Mouse (Mus musculus) granulocyte monocyte progenitor cell, adult 5-6 weeks (primary cell): Measurements from ENCODE around the gene Krt8. TPM values are rescaled to one million over a fixed set of nuclear protein-coding genes. Genes with fewer than 3 reads are reported as not detected.
"Not testable (repeated sequence)": the region's sequence is repeated elsewhere in the genome, so short reads cannot be mapped to it uniquely, and the experiment has no call there.

Source experiments
- ATAC-seq: replicated peaks from 2 replicates; pipeline ENCODE4 v1.8.0; 2016; ENCODE audit warnings: mild to moderate bottlenecking, moderate TSS enrichment, inconsistent platforms; ENCODE audit not compliant: poor library complexity, severe bottlenecking
- total RNA-seq, 2 experiments: library from RNA; stranded (forward) in 1 of 2; stranded (reverse) in 1 of 2; fragments of 200-712, 200-1000 nt in 1 of 2; fragments of >200 nt in 1 of 2; fragmentation: Nextera tagmentation in 1 of 2; gene quantifications; 2 replicates each; pipeline ENCODE4 v1.2.3; 2014 to 2017

The Krt8 gene
- total RNA-seq, 2 experiments from 2014 or later, result 0.31 TPM; not detected in 1

GRCm38 (mm10) chr15:102010569-102011245 lies 6.4 kb upstream of the Krt8 start:
- no peak for ATAC-seq

GRCm38 (mm10) chr15:102007097-102008069 lies 3.1 kb upstream of the Krt8 start:
- no peak for ATAC-seq

- no peak for ATAC-seq
Measured at GRCm38 (mm10) chr15:102006317-102006716, 2.0 kb upstream of the Krt8 start.

GRCm38 (mm10) chr15:102005290-102005689 lies 1.0 kb upstream of the Krt8 start:
- ATAC-seq, result no peak

GRCm38 (mm10) chr15:102003516-102003915 lies 766 bp downstream of the Krt8 start:
- ATAC-seq, result no peak

GRCm38 (mm10) chr15:102002646-102003488 lies 1.4 kb downstream of the Krt8 start:
- ATAC-seq, result peak; percentile 73

- ATAC-seq, result no peak
Measured at GRCm38 (mm10) chr15:101999676-102000335, 4.5 kb downstream of the Krt8 start.

GRCm38 (mm10) chr15:101999156-101999555 lies 5.1 kb downstream of the Krt8 start:
- ATAC-seq, result peak; percentile 49

GRCm38 (mm10) chr15:101996450-101997078 lies 7.7 kb downstream of the Krt8 start:
- not testable (repeated sequence) for ATAC-seq

GRCm38 (mm10) chr15:101995484-101996236 lies 8.6 kb downstream of the Krt8 start:
- ATAC-seq, result peak; percentile 44; the same call in 1 of the 2 replicates

- ATAC-seq, result no peak
Measured at GRCm38 (mm10) chr15:101994365-101994764, 9.9 kb downstream of the Krt8 start.

GRCm38 (mm10) chr15:101990946-101991345 lies 13.3 kb downstream of the Krt8 start:
- no peak for ATAC-seq

- no peak for ATAC-seq
Measured at GRCm38 (mm10) chr15:101988714-101989113, 15.6 kb downstream of the Krt8 start.

- peak; percentile 31; the same call in 1 of the 2 replicates for ATAC-seq
Measured at GRCm38 (mm10) chr15:101988119-101988518, 16.2 kb downstream of the Krt8 start.

- no peak for ATAC-seq
Measured at GRCm38 (mm10) chr15:101984746-101985145, 19.5 kb downstream of the Krt8 start.

- ATAC-seq, result peak; percentile 91
Measured at GRCm38 (mm10) chr15:101983949-101984601, 20.2 kb downstream of the Krt8 start.

GRCm38 (mm10) chr15:101983315-101983948 lies 20.9 kb downstream of the Krt8 start:
- no peak for ATAC-seq

- no peak for ATAC-seq
Measured at GRCm38 (mm10) chr15:101980849-101981248, 23.4 kb downstream of the Krt8 start.
